In genomic region chr10:117330521-117330920, GRCm38 (mm10) we compare ENCODE assay signal across 9 mouse cellular contexts. TPM values are rescaled to one million over a fixed set of nuclear protein-coding genes. Genes with fewer than 3 reads are reported as not detected.
DNase-seq lines count a peak whose midpoint lies in the region; ATAC-seq and TF ChIP-seq lines count a peak whose summit lies in the region.
"Had no signal": no experiment of that assay in that cellular context is flagged by ENCODE, and none has a peak within 500 bp of the region (broad histone marks: within the 10 kb centered on the region; RNA-seq: fewer than 3 reads in every experiment).

No protein-coding gene starts in this region.

- H3K9ac ChIP-seq in heart, embryonic 12.5 days, result no peak overlapping the region
- no peak overlapping the region for H3K9ac ChIP-seq in lung, postnatal 0 days (replicated peaks; ENCODE audit: low read depth)
- H3K9ac ChIP-seq: stomach, embryonic 15.5 days had no signal

- no peaks in the 10 kb centered on the region for H3K36me3 ChIP-seq in heart, embryonic 12.5 days
- H3K36me3 ChIP-seq in lung, postnatal 0 days (ENCODE audit: insufficient read depth, low read length), result no peaks in the 10 kb centered on the region
- H3K36me3 ChIP-seq: stomach, embryonic 15.5 days had no signal

- no peak overlapping the region for H3K27ac ChIP-seq in heart, embryonic 12.5 days (ENCODE audit: poor library complexity, severe bottlenecking)
- no peak overlapping the region for H3K27ac ChIP-seq in lung, postnatal 0 days (ENCODE audit: low read length)
- H3K27ac ChIP-seq: stomach, embryonic 15.5 days had no signal

- H3K4me2 ChIP-seq in heart, embryonic 12.5 days, result no peak overlapping the region
- H3K4me2 ChIP-seq in lung, postnatal 0 days (replicated peaks; ENCODE audit: low read depth, low read length), result no peak overlapping the region
- H3K4me2 ChIP-seq: stomach, embryonic 15.5 days had no signal

- H3K4me1 ChIP-seq in heart, embryonic 12.5 days (replicated peaks), result peaks cover 9% of the 10 kb centered on the region
- H3K4me1 ChIP-seq in lung, postnatal 0 days (ENCODE audit: insufficient read depth, low read depth, low read length), result no peaks in the 10 kb centered on the region
- H3K4me1 ChIP-seq: stomach, embryonic 15.5 days had no signal

- no peak overlapping the region for H3K4me3 ChIP-seq in heart, embryonic 12.5 days
- H3K4me3 ChIP-seq in lung, postnatal 0 days (ENCODE audit: low read depth, low read length), result no peak overlapping the region
- H3K4me3 ChIP-seq: stomach, embryonic 15.5 days had no signal

- POLR2A ChIA-PET in Patski (lab: Charles Lee), result no interaction called here

- CTCF ChIA-PET in Patski (lab: Charles Lee), result interaction anchor here (1.9 kb wide), 1 partner anchor 10 kb away, joined by 10 read pairs; no protein-coding TSS in a partner anchor

- TF ChIP-seq CTCF in Patski (IDR thresholded peaks at IDR 0.05), result peak; percentile 53
- peak; percentile 82 for TF ChIP-seq CTCF in lung, postnatal 0 days (IDR thresholded peaks at IDR 0.05)

- H3K27me3 ChIP-seq in heart, embryonic 12.5 days (replicated peaks), result no peaks in the 10 kb centered on the region
- no peaks in the 10 kb centered on the region for H3K27me3 ChIP-seq in Patski
- H3K27me3 ChIP-seq in lung, postnatal 0 days (replicated peaks; ENCODE audit: insufficient read depth, low read length), result no peaks in the 10 kb centered on the region
- H3K27me3 ChIP-seq: stomach, embryonic 15.5 days had no signal

- 70% methylated on average over 5 of the region's 5 CpGs for WGBS in heart, embryonic 12.5 days
- WGBS in lung, postnatal 0 days, result 66% methylated on average over 5 of the region's 5 CpGs

- ATAC-seq in heart, embryonic 12.5 days (ENCODE audit: insufficient number of reproducible peaks, low FRiP score), result no peak
- peak; percentile 54 for ATAC-seq in Patski
- ATAC-seq in lung, postnatal 0 days, result peak; percentile 68

- in situ Hi-C loops in Patski (cut with MboI; ENCODE audit: low pct_unique_long_range_greater_than_20kb), result loop anchor here (25.0 kb wide), 1 partner anchor 268 kb away; the partner anchor contains the start of gene Cct2

- 0 out of 2 replicates have a peak, but pooled peaks cover 7% of the 10 kb centered on the region for H3K9me3 ChIP-seq in heart, embryonic 12.5 days (replicated peaks)
- H3K9me3 ChIP-seq in lung, postnatal 0 days (ENCODE audit: low read length), result no peaks in the 10 kb centered on the region
- H3K9me3 ChIP-seq: stomach, embryonic 15.5 days had no signal

- TF ChIP-seq EP300 in lung, postnatal 0 days (IDR thresholded peaks at IDR 0.05), result peak; percentile 43; the same call in 1 of the 2 replicates

- DNase-seq in heart, adult 11 months, result peak; percentile 89
- DNase-seq in 3T3-L1 (ENCODE audit: low read depth, low spot score), result peak; percentile 38
- DNase-seq in Patski (ENCODE audit: low read depth, low spot score), result no peak
- DNase-seq in lung, postnatal 0 days (ENCODE audit: low spot score), result peak; percentile 68
- no peak for DNase-seq in right cerebral cortex, postnatal 14 days
- DNase-seq in layer of hippocampus, postnatal 36 days, result no peak
- no peak for DNase-seq in left cerebral cortex, adult 11 months (ENCODE audit: low spot score)

RNA-seq across cellular contexts. Expression of gene Lyz1, which starts 37.9 kb away (rescaled TPM):
- 13.5 and 15.0 TPM in 2 replicates for polyA plus RNA-seq in heart, embryonic 12.5 days (2016; fragmentation: Nextera tagmentation; extraction: Ambion mirVana)
- 0.06 TPM for polyA plus RNA-seq in Patski (2021)
- 2,166 and 3,269 TPM in 2 replicates for polyA plus RNA-seq in lung, postnatal 0 days (2015; fragmentation: Nextera tagmentation; extraction: Ambion mirVana)
- total RNA-seq in layer of hippocampus, postnatal 36 days (2021), result 1 to 10 TPM in 1 of 2 experiments, under 1 TPM in 1; 1.00 to 1.3 TPM

RNA-seq across cellular contexts. Expression of gene Lyz2, which starts 48.4 kb away (rescaled TPM):
- 87.0 and 95.2 TPM in 2 replicates for polyA plus RNA-seq in heart, embryonic 12.5 days (2016; fragmentation: Nextera tagmentation; extraction: Ambion mirVana)
- 0.09 TPM for polyA plus RNA-seq in Patski (2021)
- polyA plus RNA-seq in lung, postnatal 0 days (2015; fragmentation: Nextera tagmentation; extraction: Ambion mirVana), result 2,893 and 3,526 TPM in 2 replicates
- total RNA-seq in layer of hippocampus, postnatal 36 days (2021), result 10 to 100 TPM; 11.2 to 12.7 TPM

RNA-seq across cellular contexts. Expression of gene Cpsf6, which starts 49.3 kb away (rescaled TPM):
- polyA plus RNA-seq in heart, embryonic 12.5 days (2016; fragmentation: Nextera tagmentation; extraction: Ambion mirVana), result 120 TPM in 2 replicates
- polyA plus RNA-seq in Patski (2021), result 75.0 TPM
- 61.0 and 67.6 TPM in 2 replicates for polyA plus RNA-seq in lung, postnatal 0 days (2015; fragmentation: Nextera tagmentation; extraction: Ambion mirVana)
- total RNA-seq in layer of hippocampus, postnatal 36 days (2021), result 100 to 1,000 TPM; 119 TPM

Comparison
In these comparisons a context has a peak if more than half of its experiments do, and no peak if none do; other contexts are left out.
1. DNase-seq: peak in heart, adult 11 months (single experiment), 3T3-L1 (single experiment) and lung, postnatal 0 days (single experiment); none in Patski (single experiment), right cerebral cortex, postnatal 14 days (single experiment), layer of hippocampus, postnatal 36 days (0 of 2) and left cerebral cortex, adult 11 months (single experiment).
2. RNA of gene Lyz1, which starts 37.9 kb away (polyA plus RNA-seq): 2,166 to 3,269 TPM in lung, postnatal 0 days; 13.5 to 15.0 TPM in heart, embryonic 12.5 days and 0.06 TPM in Patski (single experiment); every median in the first group is over 100 times any median in the second.
3. RNA of gene Lyz2, which starts 48.4 kb away (polyA plus RNA-seq): 2,893 to 3,526 TPM in lung, postnatal 0 days and 87.0 to 95.2 TPM in heart, embryonic 12.5 days; 0.09 TPM in Patski (single experiment); every median in the first group is over 10 times any median in the second.